Mouse (Mus musculus): ENCODE measurements around the gene Prdm2. TPM values are rescaled to one million over a fixed set of nuclear protein-coding genes. Genes with fewer than 3 reads are reported as not detected.

Gene Prdm2
- 20.9 TPM for polyA plus RNA-seq (2014; fragmentation: Illumina TruSeq; extraction: RNeasy Lipid Tissue Mini Kit (QIAGEN cat#74804); ENCODE audit: low read depth, low replicate concordance)

DNA sequence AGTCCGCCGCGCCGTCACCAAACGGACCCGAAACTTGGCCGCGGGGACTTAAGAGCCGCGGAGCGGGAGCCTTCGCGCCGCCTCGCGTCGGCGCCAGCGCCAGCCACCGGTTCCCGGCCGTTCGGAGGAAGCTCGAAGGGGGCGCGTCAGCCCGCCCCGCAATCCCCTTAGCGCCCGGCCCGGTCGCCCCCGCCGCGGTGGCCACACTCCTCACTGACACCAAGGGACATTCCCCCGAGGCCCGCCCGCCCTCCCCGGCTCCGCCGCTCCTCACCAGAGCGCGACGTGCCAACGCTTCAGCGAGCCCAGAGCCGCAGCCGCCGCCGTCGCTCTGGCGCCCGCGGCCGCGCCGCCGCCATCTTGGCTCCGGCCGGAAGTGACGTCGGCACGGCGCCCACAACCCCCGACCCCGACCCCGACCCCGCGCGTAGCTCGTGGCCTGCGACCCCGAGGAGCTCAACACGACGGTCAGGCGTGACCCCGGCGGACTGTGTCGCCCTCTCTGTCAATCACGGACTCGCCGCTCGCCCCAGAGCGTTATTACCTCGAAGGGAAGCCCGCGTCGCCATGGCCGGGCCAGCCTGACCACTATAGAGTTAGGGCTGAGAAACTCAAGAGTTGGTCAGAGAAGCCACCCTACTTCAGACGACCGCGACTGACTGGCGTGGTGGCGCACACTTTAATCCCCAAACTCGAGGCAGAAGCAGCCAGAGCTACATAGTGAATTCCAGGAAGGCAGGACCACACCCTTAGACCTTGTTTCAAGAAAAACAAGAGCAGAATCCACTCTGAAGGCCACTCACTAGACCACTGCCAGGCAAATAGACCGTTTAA, at the start of gene Prdm2:
Gene Prdm2 (minus strand): TSS at position 655 of the 834 bp plus-strand sequence.

Other genes starting within 250 kb of the Prdm2 start
- 4.6 TPM for gene Pdpn, start 86.6 kb upstream of the Prdm2 start, polyA plus RNA-seq (2014; fragmentation: Illumina TruSeq; extraction: RNeasy Lipid Tissue Mini Kit (QIAGEN cat#74804); ENCODE audit: low read depth, low replicate concordance)
- not detected for gene Lrrc38, start 136.8 kb upstream of the Prdm2 start, polyA plus RNA-seq (2014; fragmentation: Illumina TruSeq; extraction: RNeasy Lipid Tissue Mini Kit (QIAGEN cat#74804); ENCODE audit: low read depth, low replicate concordance)
- not detected for gene Pramel1, start 181.4 kb upstream of the Prdm2 start, polyA plus RNA-seq (2014; fragmentation: Illumina TruSeq; extraction: RNeasy Lipid Tissue Mini Kit (QIAGEN cat#74804); ENCODE audit: low read depth, low replicate concordance)
- gene Pramef8, start 199.4 kb upstream of the Prdm2 start, polyA plus RNA-seq (2014; fragmentation: Illumina TruSeq; extraction: RNeasy Lipid Tissue Mini Kit (QIAGEN cat#74804); ENCODE audit: low read depth, low replicate concordance): 17.4 TPM
- not detected for gene Oog4, start 237.3 kb upstream of the Prdm2 start, polyA plus RNA-seq (2014; fragmentation: Illumina TruSeq; extraction: RNeasy Lipid Tissue Mini Kit (QIAGEN cat#74804); ENCODE audit: low read depth, low replicate concordance)

All from adrenal gland, adult 10 weeks (tissue).